Mouse (Mus musculus) kidney, adult 2 months (tissue): ENCODE measurements around the gene Nhlrc4.

Experiments used
- CTCF ChIP-seq: fragments of 200-500 bp; conservative IDR thresholded peaks from 2 replicates; pipeline ENCODE4 v1.5.1; 2011; ENCODE audit warnings: low read depth, mild to moderate bottlenecking, control low read depth, low read length, moderate library complexity, mixed read lengths; ENCODE audit not compliant: insufficient read depth, insufficient read length
- POLR2A ChIP-seq: fragments of 200-500 bp; IDR thresholded peaks from one replicate; pipeline ENCODE4 v1.6.1; 2011; ENCODE audit warnings: low read depth, low read length, control low read depth

DNA sequence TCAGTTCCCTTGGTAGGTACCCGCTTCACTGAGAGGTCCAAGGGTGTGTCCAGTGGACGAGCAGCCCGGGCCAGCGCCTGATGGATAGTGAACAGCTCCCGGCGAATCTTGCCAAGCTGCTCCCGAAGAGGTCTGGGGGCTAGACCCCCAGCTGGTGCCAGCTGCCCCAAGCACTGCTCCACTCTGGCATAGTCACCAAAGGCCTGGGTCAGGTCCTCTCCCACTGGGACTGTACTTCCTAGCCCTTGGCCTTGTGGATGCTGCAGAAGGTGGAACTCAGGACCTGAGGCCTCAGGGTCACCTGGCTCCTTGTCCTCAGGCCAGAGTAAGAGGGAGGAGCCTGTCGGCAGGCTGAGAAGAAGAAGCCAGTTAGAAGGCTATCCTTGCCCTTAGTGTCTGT lies 2.1 kb upstream of the Nhlrc4 start:
- TF ChIP-seq POLR2A, result no peak
- no peak for TF ChIP-seq CTCF
